Mouse (Mus musculus) heart, postnatal 0 days (tissue): ENCODE results near the gene Wdr60.

Source experiments
- CTCF ChIP-seq: IDR thresholded peaks from 2 replicates; pipeline ENCODE4 v1.5.1; 2016; ENCODE audit warnings: antibody characterized with exemption, control low read depth, low read depth
- EP300 ChIP-seq: IDR thresholded peaks from 2 replicates; pipeline ENCODE4 v1.6.1; 2016; ENCODE audit warnings: antibody characterized with exemption, low read depth

- no peak for TF ChIP-seq CTCF
- no peak for TF ChIP-seq EP300
Observed at GRCm38 (mm10) chr12:116226289-116227057, 36.3 kb downstream of the Wdr60 start.
